Mouse (Mus musculus) MEL (cell line): ENCODE results near the gene Fam84a. TPM values are rescaled to one million over a fixed set of nuclear protein-coding genes. Genes with fewer than 3 reads are reported as not detected.

Experiments
- DNase-seq: peaks from one replicate; pipeline ENCODE4 v3.0.0; 2011; ENCODE audit warnings: low read depth, low spot score
- H3K27ac ChIP-seq: 2 replicates; pipeline ENCODE4 v1.5.1; 2012; ENCODE audit warnings: low read depth, mild to moderate bottlenecking, control low read depth, low read length, moderate library complexity; ENCODE audit not compliant: control insufficient read depth
- H3K27me3 ChIP-seq, 2 experiments: fragments of 150-350 bp in 1 of 2; sonication (generic) in 1 of 2; 2 replicates each; pipeline ENCODE4 v1.6.1; 2012; ENCODE audit warnings: low read length in 2 of 2, mild to moderate bottlenecking in 2 of 2, improper control_type of control experiment in 1 of 2, moderate library complexity in 1 of 2; ENCODE audit not compliant: insufficient read depth in 2 of 2, control insufficient read depth in 1 of 2
- H3K36me3 ChIP-seq, 2 experiments: 2 replicates each; pipeline ENCODE4 v1.6.1; 2012 to 2014; ENCODE audit warnings: low read length in 2 of 2, improper control_type of control experiment in 1 of 2, inconsistent platforms in 1 of 2, mild to moderate bottlenecking in 1 of 2; ENCODE audit not compliant: insufficient read depth in 2 of 2, control insufficient read depth in 1 of 2
- H3K4me1 ChIP-seq, 2 experiments: fragments of 150-350 bp in 1 of 2; sonication (generic) in 1 of 2; 2 replicates each; pipeline ENCODE4 v1.6.1; 2012; ENCODE audit warnings: low read length in 2 of 2, improper control_type of control experiment in 1 of 2, mild to moderate bottlenecking in 1 of 2; ENCODE audit not compliant: insufficient read depth in 2 of 2, control insufficient read depth in 1 of 2
- H3K4me3 ChIP-seq, 2 experiments: fragments of 150-350 bp in 1 of 2; sonication (generic) in 1 of 2; 2 replicates each; pipeline ENCODE4 v1.5.1; 2012; ENCODE audit warnings: low read depth in 2 of 2, low read length in 2 of 2, mild to moderate bottlenecking in 2 of 2, moderate library complexity in 2 of 2, control low read depth in 1 of 2, improper control_type of control experiment in 1 of 2; ENCODE audit not compliant: control insufficient read depth in 1 of 2, insufficient read depth in 1 of 2
- H3K79me2 ChIP-seq: 2 replicates; pipeline ENCODE4 v1.6.1; 2012; ENCODE audit warnings: mild to moderate bottlenecking, low read length, moderate library complexity; ENCODE audit not compliant: control insufficient read depth, poor library complexity, insufficient read depth
- H3K9ac ChIP-seq: 2 replicates; pipeline ENCODE4 v1.6.1; 2012; ENCODE audit warnings: low read depth, mild to moderate bottlenecking, control low read depth, low read length, moderate library complexity; ENCODE audit not compliant: control insufficient read depth, poor library complexity, severe bottlenecking
- H3K9me3 ChIP-seq: fragments of 150-350 bp; sonication (generic); replicated peaks from 2 replicates; pipeline ENCODE4 v1.6.1; 2012; ENCODE audit warnings: mild to moderate bottlenecking, low read length, improper control_type of control experiment, moderate library complexity; ENCODE audit not compliant: insufficient read depth
- CHD2 ChIP-seq: IDR thresholded peaks from 2 replicates; pipeline ENCODE4 v1.6.1; 2011; ENCODE audit warnings: low read length, improper control_type of control experiment
- CTCF ChIP-seq, 3 experiments: IDR thresholded peaks in 2 of 3; conservative IDR thresholded peaks in 1 of 3; 2 replicates each; pipeline ENCODE4 v1.5.1; 2011 to 2012; ENCODE audit warnings: low read length in 3 of 3, low read depth in 2 of 3, mild to moderate bottlenecking in 2 of 3, improper control_type of control experiment in 1 of 3, inconsistent platforms in 1 of 3, mixed read lengths in 1 of 3, moderate library complexity in 1 of 3; ENCODE audit not compliant: control insufficient read depth in 1 of 3, insufficient read depth in 1 of 3, poor library complexity in 1 of 3, severe bottlenecking in 1 of 3
- ELF1 ChIP-seq: IDR thresholded peaks from 2 replicates; pipeline ENCODE4 v1.6.1; 2014; ENCODE audit warnings: low read depth, mild to moderate bottlenecking, inconsistent platforms, low read length, improper control_type of control experiment, moderate library complexity
- ETS1 ChIP-seq: IDR thresholded peaks from 2 replicates; pipeline ENCODE4 v1.6.1; 2012; ENCODE audit warnings: low read depth, mild to moderate bottlenecking, inconsistent platforms, low read length, improper control_type of control experiment, moderate library complexity
- HCFC1 ChIP-seq: IDR thresholded peaks from 2 replicates; pipeline ENCODE4 v1.6.1; 2012; ENCODE audit warnings: low read depth, mild to moderate bottlenecking, inconsistent platforms, low read length, improper control_type of control experiment, moderate library complexity
- JUND ChIP-seq: IDR thresholded peaks from 2 replicates; pipeline ENCODE4 v1.6.1; 2011; ENCODE audit warnings: low read depth, mild to moderate bottlenecking, improper control_type of control experiment, low read length
- KAT2A ChIP-seq: conservative IDR thresholded peaks from 2 replicates; pipeline ENCODE4 v1.6.1; 2012; ENCODE audit warnings: low read depth, low read length, improper control_type of control experiment, inconsistent platforms
- MAFK ChIP-seq: IDR thresholded peaks from 2 replicates; pipeline ENCODE4 v1.6.1; 2011; ENCODE audit warnings: low read depth, mild to moderate bottlenecking, low read length, improper control_type of control experiment, borderline replicate concordance
- MYB ChIP-seq: IDR thresholded peaks from 2 replicates; pipeline ENCODE4 v1.6.1; 2011; ENCODE audit warnings: mild to moderate bottlenecking, low read depth, low read length, improper control_type of control experiment
- MYC ChIP-seq: IDR thresholded peaks from 2 replicates; pipeline ENCODE4 v1.6.1; 2011; ENCODE audit warnings: low read depth, mild to moderate bottlenecking, low read length, improper control_type of control experiment, moderate library complexity
- NELFE ChIP-seq: IDR thresholded peaks from 2 replicates; pipeline ENCODE4 v1.6.1; 2011; ENCODE audit warnings: low read depth, low read length, improper control_type of control experiment
- NRF1 ChIP-seq: IDR thresholded peaks from 2 replicates; pipeline ENCODE4 v1.6.1; 2014; ENCODE audit warnings: low read depth, mild to moderate bottlenecking, inconsistent platforms, low read length, improper control_type of control experiment, moderate library complexity; ENCODE audit not compliant: poor library complexity, insufficient read depth, severe bottlenecking
- POLR2AphosphoS5 ChIP-seq: IDR thresholded peaks from 2 replicates; pipeline ENCODE4 v1.6.1; 2012; ENCODE audit warnings: low read depth, borderline replicate concordance, mild to moderate bottlenecking, inconsistent platforms, low read length, moderate library complexity, mixed read lengths
- TBP ChIP-seq: IDR thresholded peaks from 2 replicates; pipeline ENCODE4 v1.8.0; 2011; ENCODE audit warnings: low read depth, low read length, improper control_type of control experiment
- ZMIZ1 ChIP-seq: IDR thresholded peaks from 2 replicates; pipeline ENCODE4 v1.6.1; 2012; ENCODE audit warnings: low read depth, mild to moderate bottlenecking, inconsistent platforms, low read length, improper control_type of control experiment, moderate library complexity
- ZNF384 ChIP-seq: IDR thresholded peaks from 2 replicates; pipeline ENCODE4 v1.6.1; 2012; ENCODE audit warnings: low read depth, mild to moderate bottlenecking, inconsistent platforms, low read length, improper control_type of control experiment
- polyA plus RNA-seq, 2 experiments: library from polyadenylated mRNA; stranded (reverse) in 1 of 2; unstranded in 1 of 2; fragments of >175 nt in 1 of 2; fragments of >200 nt in 1 of 2; gene quantifications; 2 replicates each; pipeline versions ENCODE4 v1.2.1 to v1.2.4; 2012; ENCODE audit warnings: low replicate concordance in 2 of 2, low read depth in 1 of 2; ENCODE audit not compliant: insufficient read length in 2 of 2, insufficient read depth in 1 of 2, missing spikeins in 1 of 2
- total RNA-seq: library from RNA; depleted of rRNA; stranded (reverse); fragments of 300-350 nt; gene quantifications from 2 replicates; pipeline ENCODE4 v1.2.3, GENCODE M21; 2012

Fam84a gene
- total and polyA plus RNA-seq, 3 experiments = 0.03 TPM; not detected in 2

GRCm38 (mm10) chr12:14150936-14151631, 770 bp downstream of the Fam84a start:
- Histone ChIP-seq H3K4me1 (no peaks in the 10 kb centered on the region), H3K79me2 (no peaks in the 10 kb centered on the region), H3K4me3 (no peak overlapping the region), H3K36me3 (no peaks in the 10 kb centered on the region), H3K9me3 (no peaks in the 10 kb centered on the region), H3K27ac (no peak overlapping the region), H3K9ac (no peak overlapping the region), H3K27me3 (no peaks in the 10 kb centered on the region)
- DNase-seq = no peak
- no peak for TF ChIP-seq ZNF384
- TF ChIP-seq ELF1 = no peak
- no peak for TF ChIP-seq KAT2A
- no peak for TF ChIP-seq NELFE
- no peak for TF ChIP-seq MAFK
- no peak for TF ChIP-seq POLR2AphosphoS5
- no peak for TF ChIP-seq MYB
- TF ChIP-seq HCFC1 = no peak
- TF ChIP-seq ETS1 = no peak
- no peak for TF ChIP-seq JUND
- no peak for TF ChIP-seq CTCF (IDR thresholded peaks at IDR 0.05 in 2 of 3, conservative IDR thresholded peaks at IDR 0.05 in 1 of 3; ENCODE audit: control insufficient read depth in 1 of 3, insufficient read depth in 1 of 3, low read depth in 2 of 3, low read length in 3 of 3, poor library complexity in 1 of 3, severe bottlenecking in 1 of 3)

- TF ChIP-seq POLR2AphosphoS5 (no peak), ZMIZ1 (no peak), MYC (no peak), TBP (no peak), ELF1 (no peak), NELFE (no peak), KAT2A (no peak), CHD2 (no peak), NRF1 (no peak), MYB (no peak), ZNF384 (no peak)
- H3K9ac ChIP-seq = no peak overlapping the region
- H3K27ac ChIP-seq = no peak overlapping the region
- no peaks in the 10 kb centered on the region for H3K27me3 ChIP-seq
- H3K79me2 ChIP-seq = no peaks in the 10 kb centered on the region
- H3K9me3 ChIP-seq = no peaks in the 10 kb centered on the region
- DNase-seq = no peak
- no peaks in the 10 kb centered on the region for H3K4me1 ChIP-seq
- H3K4me3 ChIP-seq = no peak overlapping the region
- no peaks in the 10 kb centered on the region for H3K36me3 ChIP-seq
Observed at GRCm38 (mm10) chr12:14150568-14150909, 1.3 kb downstream of the Fam84a start.
